Mouse (Mus musculus) lung, adult 10 weeks (tissue): Measurements from ENCODE around the gene Gm21637. TPM values are rescaled to one million over a fixed set of nuclear protein-coding genes. Genes with fewer than 3 reads are reported as not detected.

Source experiments
- polyA plus RNA-seq: library from polyadenylated mRNA; stranded (reverse); fragments of 350-450 nt; fragmentation: Illumina TruSeq; extraction: RNeasy Lipid Tissue Mini Kit (QIAGEN cat#74804); gene quantifications from one replicate; pipeline ENCODE4 v1.2.3, GENCODE M21; 2014; ENCODE audit warnings: low read depth, low replicate concordance; ENCODE audit not compliant: insufficient read depth

Gene Gm21637
- polyA plus RNA-seq: not detected

GRCm38 (mm10) chrX:31961744-31962143 is at the start of gene Gm21637:
Gm21637 (plus strand) TSS chrX:31962044.

Other genes with a start within 250 kb of the Gm21637 start
- gene Btbd35f25, start 244.9 kb upstream of the Gm21637 start, polyA plus RNA-seq: not detected
- not detected for gene Btbd35f22, start 85.8 kb downstream of the Gm21637 start, polyA plus RNA-seq